Mouse (Mus musculus): Measurements from ENCODE around the gene Hsd17b2. TPM values are rescaled to one million over a fixed set of nuclear protein-coding genes. Genes with fewer than 3 reads are reported as not detected.

The Hsd17b2 gene
- polyA plus RNA-seq, 1 experiment from 2014 or later: not detected

GRCm38 (mm10) chr8:117805419-117805818 lies 103.7 kb downstream of the Hsd17b2 start:
- no peak overlapping the region for H3K4me2 ChIP-seq (replicated peaks)
- ATAC-seq (ENCODE audit: insufficient number of reproducible peaks, insufficient read depth, low FRiP score, low TSS enrichment): no peak
- no peaks in the 10 kb centered on the region for H3K27me3 ChIP-seq
- H3K9ac ChIP-seq: no peak overlapping the region
- no peaks in the 10 kb centered on the region for H3K36me3 ChIP-seq
- WGBS: 80% methylated on average over 5 of the region's 5 CpGs
- no peak overlapping the region for H3K27ac ChIP-seq
- no peaks in the 10 kb centered on the region for H3K9me3 ChIP-seq
- H3K4me1 ChIP-seq: peaks cover 13% of the 10 kb centered on the region
- H3K4me3 ChIP-seq: no peak overlapping the region

Other genes starting within 250 kb of the Hsd17b2 start
- gene Plcg2, start 203.6 kb upstream of the Hsd17b2 start, polyA plus RNA-seq (2016; fragmentation: Nextera tagmentation; extraction: Ambion mirVana): 2.4 and 2.8 TPM in 2 replicates
- 0.99 and 1.2 TPM in 2 replicates for gene Sdr42e1, start 28.2 kb upstream of the Hsd17b2 start, polyA plus RNA-seq (2016; fragmentation: Nextera tagmentation; extraction: Ambion mirVana)
- gene Mphosph6, start 100.0 kb downstream of the Hsd17b2 start, polyA plus RNA-seq (2016; fragmentation: Nextera tagmentation; extraction: Ambion mirVana): 52.3 and 55.6 TPM in 2 replicates